Mouse (Mus musculus): Measurements from ENCODE around the gene Frmd4a.
"Not testable (repeated sequence)": the region's sequence is repeated elsewhere in the genome, so short reads cannot be mapped to it uniquely, and the experiment has no call there.

Gene Frmd4a

GRCm38 (mm10) chr2:4544360-4544759, 526.8 kb downstream of the Frmd4a start:
- in situ Hi-C loops (cut with MboI; ENCODE audit: low pct_unique_long_range_greater_than_20kb in 1 of 2, low sequenced_read_pairs in 2 of 2, unreplicated experiment in 1 of 2), result no loop called here

GRCm38 (mm10) chr2:4545261-4545660, 527.7 kb downstream of the Frmd4a start:
- in situ Hi-C loops (cut with MboI; ENCODE audit: low pct_unique_long_range_greater_than_20kb in 1 of 2, low sequenced_read_pairs in 2 of 2, unreplicated experiment in 1 of 2), result no loop called here

GRCm38 (mm10) chr2:4547003-4547662, 529.6 kb downstream of the Frmd4a start:
- in situ Hi-C loops (cut with MboI; ENCODE audit: low pct_unique_long_range_greater_than_20kb in 1 of 2, low sequenced_read_pairs in 2 of 2, unreplicated experiment in 1 of 2), result no loop called here

GRCm38 (mm10) chr2:4549271-4549670, 531.8 kb downstream of the Frmd4a start:
- in situ Hi-C loops (cut with MboI; ENCODE audit: low pct_unique_long_range_greater_than_20kb in 1 of 2, low sequenced_read_pairs in 2 of 2, unreplicated experiment in 1 of 2), result no loop called here

- in situ Hi-C loops (cut with MboI; ENCODE audit: low pct_unique_long_range_greater_than_20kb in 1 of 2, low sequenced_read_pairs in 2 of 2, unreplicated experiment in 1 of 2), result no loop called here
These were observed 532.7 kb downstream of the Frmd4a start for GRCm38 (mm10) chr2:4550017-4550763.

GRCm38 (mm10) chr2:4551438-4551837, 533.9 kb downstream of the Frmd4a start:
- in situ Hi-C loops (cut with MboI; ENCODE audit: low pct_unique_long_range_greater_than_20kb in 1 of 2, low sequenced_read_pairs in 2 of 2, unreplicated experiment in 1 of 2), result no loop called here

- in situ Hi-C loops (cut with MboI; ENCODE audit: low pct_unique_long_range_greater_than_20kb in 1 of 2, low sequenced_read_pairs in 2 of 2, unreplicated experiment in 1 of 2), result no loop called here
These were observed 534.3 kb downstream of the Frmd4a start for GRCm38 (mm10) chr2:4551866-4552265.

GRCm38 (mm10) chr2:4552486-4552885, 535.0 kb downstream of the Frmd4a start:
- in situ Hi-C loops (cut with MboI; ENCODE audit: low pct_unique_long_range_greater_than_20kb in 1 of 2, low sequenced_read_pairs in 2 of 2, unreplicated experiment in 1 of 2), result no loop called here

GRCm38 (mm10) chr2:4555221-4555631, 537.7 kb downstream of the Frmd4a start:
- in situ Hi-C loops (cut with MboI; ENCODE audit: low pct_unique_long_range_greater_than_20kb in 1 of 2, low sequenced_read_pairs in 2 of 2, unreplicated experiment in 1 of 2), result no loop called here

- in situ Hi-C loops (cut with MboI; ENCODE audit: low pct_unique_long_range_greater_than_20kb in 1 of 2, low sequenced_read_pairs in 2 of 2, unreplicated experiment in 1 of 2), result no loop called here
These were observed 538.7 kb downstream of the Frmd4a start for GRCm38 (mm10) chr2:4556188-4556587.

- in situ Hi-C loops (cut with MboI; ENCODE audit: low pct_unique_long_range_greater_than_20kb in 1 of 2, low sequenced_read_pairs in 2 of 2, unreplicated experiment in 1 of 2), result no loop called here
These were observed 539.5 kb downstream of the Frmd4a start for GRCm38 (mm10) chr2:4557028-4557427.

GRCm38 (mm10) chr2:4557466-4557865, 539.9 kb downstream of the Frmd4a start:
- in situ Hi-C loops (cut with MboI; ENCODE audit: low pct_unique_long_range_greater_than_20kb in 1 of 2, low sequenced_read_pairs in 2 of 2, unreplicated experiment in 1 of 2), result no loop called here

GRCm38 (mm10) chr2:4558651-4559203, 541.2 kb downstream of the Frmd4a start:
- in situ Hi-C loops (cut with MboI; ENCODE audit: low pct_unique_long_range_greater_than_20kb in 1 of 2, low sequenced_read_pairs in 2 of 2, unreplicated experiment in 1 of 2), result no loop called here

GRCm38 (mm10) chr2:4559211-4559882, 541.8 kb downstream of the Frmd4a start:
- in situ Hi-C loops (cut with MboI; ENCODE audit: low pct_unique_long_range_greater_than_20kb in 1 of 2, low sequenced_read_pairs in 2 of 2, unreplicated experiment in 1 of 2), result no loop called here

GRCm38 (mm10) chr2:4559883-4560247, 542.3 kb downstream of the Frmd4a start:
- in situ Hi-C loops (cut with MboI; ENCODE audit: low pct_unique_long_range_greater_than_20kb in 1 of 2, low sequenced_read_pairs in 2 of 2, unreplicated experiment in 1 of 2), result no loop called here

GRCm38 (mm10) chr2:4560516-4560915, 543.0 kb downstream of the Frmd4a start:
- in situ Hi-C loops (cut with MboI; ENCODE audit: low pct_unique_long_range_greater_than_20kb in 1 of 2, low sequenced_read_pairs in 2 of 2, unreplicated experiment in 1 of 2), result not testable (repeated sequence)

GRCm38 (mm10) chr2:4561196-4561595, 543.7 kb downstream of the Frmd4a start:
- in situ Hi-C loops (cut with MboI; ENCODE audit: low pct_unique_long_range_greater_than_20kb in 1 of 2, low sequenced_read_pairs in 2 of 2, unreplicated experiment in 1 of 2), result no loop called here

- in situ Hi-C loops (cut with MboI; ENCODE audit: low pct_unique_long_range_greater_than_20kb in 1 of 2, low sequenced_read_pairs in 2 of 2, unreplicated experiment in 1 of 2), result no loop called here
These were observed 544.9 kb downstream of the Frmd4a start for GRCm38 (mm10) chr2:4562373-4562772.

- in situ Hi-C loops (cut with MboI; ENCODE audit: low pct_unique_long_range_greater_than_20kb in 1 of 2, low sequenced_read_pairs in 2 of 2, unreplicated experiment in 1 of 2), result no loop called here
These were observed 545.3 kb downstream of the Frmd4a start for GRCm38 (mm10) chr2:4562826-4563225.

All from mouse embryonic stem cell (cell line).